Mouse (Mus musculus): ENCODE results near the gene Ptprd.

DNA sequence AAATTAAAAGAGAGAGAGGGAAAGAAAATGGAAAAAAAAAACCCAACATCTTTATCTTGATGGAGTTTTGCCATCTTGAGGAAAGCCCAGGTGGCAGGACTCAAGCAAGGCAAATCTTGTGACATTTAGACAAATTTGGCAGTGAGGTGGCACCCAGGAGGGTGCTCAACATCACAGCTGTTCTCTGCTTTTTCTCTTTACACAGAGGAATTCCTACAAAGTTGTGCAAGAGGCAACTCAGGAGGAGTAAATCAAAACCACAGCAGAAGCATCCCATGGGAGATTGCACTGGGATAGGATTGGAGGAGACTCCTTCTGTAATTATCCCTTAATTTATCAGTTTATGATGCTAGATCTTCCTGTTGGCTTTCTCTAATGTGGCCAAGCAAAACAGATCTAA, 2121.9 kb downstream of the Ptprd start:
- no peak for TF ChIP-seq CTCF (IDR thresholded peaks at IDR 0.05; ENCODE audit: low read depth)
- TF ChIP-seq EP300 (IDR thresholded peaks at IDR 0.05; ENCODE audit: low read depth), result no peak
